Mouse (Mus musculus) embryonic fibroblast, embryonic 13.5 days (primary cell): ENCODE measurements around the gene Rnf19b.

Experiments used
- CTCF ChIP-seq: IDR thresholded peaks from 2 replicates; pipeline ENCODE4 v1.5.1; 2011; ENCODE audit warnings: mild to moderate bottlenecking, control low read depth, low read length, moderate library complexity, borderline replicate concordance; ENCODE audit not compliant: insufficient read depth
- POLR2A ChIP-seq: IDR thresholded peaks from 2 replicates; pipeline ENCODE4 v1.6.1; 2011; ENCODE audit warnings: low read depth, mild to moderate bottlenecking, control low read depth, low read length, moderate library complexity

DNA sequence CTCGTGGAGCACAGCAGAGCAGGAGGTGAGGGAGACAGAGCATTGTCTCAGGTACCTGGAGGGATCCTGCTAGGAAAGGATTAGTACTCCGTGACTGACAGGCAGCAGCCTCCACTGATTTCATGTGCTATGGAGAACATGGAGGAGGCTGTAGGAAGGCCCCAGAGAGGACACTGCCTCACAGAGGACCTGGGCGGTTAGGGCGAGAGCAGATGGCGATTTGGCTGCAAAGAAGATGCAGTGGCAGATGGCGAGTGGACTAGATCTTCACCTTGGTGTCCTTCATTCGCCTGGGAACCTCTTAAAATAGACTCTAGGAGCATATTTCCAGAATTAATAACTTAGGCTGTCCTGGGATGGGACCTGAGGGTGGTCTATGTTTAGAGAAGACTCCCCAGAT, 23.0 kb downstream of the Rnf19b start:
- TF ChIP-seq CTCF (no peak), POLR2A (no peak)
